Mouse (Mus musculus) Patski (cell line): ENCODE results near the gene Ihh. TPM values are rescaled to one million over a fixed set of nuclear protein-coding genes. Genes with fewer than 3 reads are reported as not detected.
A peak's percentile ranks its signal among the peaks of the same experiment; 100 is the strongest.

Source experiments
- ATAC-seq: fragments of 100-300 bp; one replicate; pipeline ENCODE4 v1.8.0; 2021
- CTCF ChIA-PET: fragments of 350-600 bp; sonication (Branson Sonifier 250); formaldehyde crosslinking; loops from one replicate; lab custom pipeline; 2022; ENCODE audit warnings: inconsistent platforms; lab: Charles Lee
- POLR2A ChIA-PET: fragments of 350-600 bp; sonication (Branson Sonifier 250); formaldehyde crosslinking; loops from one replicate; lab custom pipeline; 2022; ENCODE audit warnings: antibody characterized with exemption, inconsistent platforms; lab: Charles Lee
- DNase-seq: peaks from one replicate; pipeline ENCODE4 v3.0.0-alpha.2; 2011; ENCODE audit warnings: low read depth, low spot score
- H3K27me3 ChIP-seq: fragments of 371-371 bp; one replicate; pipeline ENCODE4 v1.5.1; 2021
- CTCF ChIP-seq: fragments of 100-300 bp; IDR thresholded peaks from one replicate; pipeline ENCODE4 v1.5.1; 2021
- in situ Hi-C: fragments of 300-500 bp; cut with MboI; formaldehyde crosslinking; loops from 3 replicates; pipeline ENCODE4 v1.11.1; 2018; ENCODE audit warnings: low pct_unique_long_range_greater_than_20kb, mixed read lengths
- polyA plus RNA-seq: library from polyadenylated mRNA; unstranded; gene quantifications from one replicate; pipeline ENCODE4 v1.2.3, GENCODE M21; 2021

Ihh gene
- polyA plus RNA-seq, 1 experiment from 2014 or later, result 0.13 TPM

DNA sequence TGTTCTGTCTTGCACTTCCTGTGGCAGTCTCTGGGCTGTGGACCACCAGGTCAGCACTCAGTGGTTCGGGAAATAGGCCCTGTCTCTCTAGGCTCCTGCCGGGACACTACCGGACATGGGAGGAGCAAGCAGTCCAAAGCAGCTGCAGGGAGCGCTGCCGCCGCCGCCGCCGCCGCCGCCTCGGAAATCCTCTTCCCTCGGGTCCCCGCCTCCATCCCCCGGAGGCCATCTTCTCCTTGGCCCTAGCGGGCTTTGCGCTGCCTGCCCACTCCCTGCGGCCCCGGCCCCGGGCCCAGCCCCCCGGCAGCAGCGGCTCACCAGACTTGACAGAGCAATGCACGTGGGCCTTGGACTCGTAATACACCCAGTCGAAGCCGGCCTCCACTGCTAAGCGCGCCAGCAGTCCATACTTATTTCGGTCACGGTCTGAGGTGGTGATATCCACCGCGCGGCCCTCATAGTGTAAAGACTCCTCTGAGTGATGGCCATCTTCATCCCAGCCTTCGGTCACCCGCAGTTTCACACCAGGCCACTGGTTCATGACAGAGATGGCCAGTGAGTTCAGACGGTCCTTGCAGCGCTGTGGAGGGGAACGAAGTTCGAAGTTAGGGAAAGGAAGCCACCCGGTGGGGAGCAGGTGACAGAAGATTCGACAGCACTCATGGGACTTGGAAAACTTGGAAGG lies 3.3 kb downstream of the Ihh start:
- in situ Hi-C loops, result loop anchor here (5.0 to 10.0 kb wide), 2 partner anchors 69 to 317 kb away; partner anchors contain the start of gene Ptprn
- no peak for TF ChIP-seq CTCF
- H3K27me3 ChIP-seq, result peaks cover 82% of the 10 kb centered on the region
- ChIA-PET CTCF (interaction anchor here (0.8 to 1.7 kb wide), 4 partner anchors 22 to 104 kb away, joined by 3 read pairs; no protein-coding TSS in a partner anchor), POLR2A (no interaction called here)
- DNase-seq (no peak), ATAC-seq (no peak)

DNA sequence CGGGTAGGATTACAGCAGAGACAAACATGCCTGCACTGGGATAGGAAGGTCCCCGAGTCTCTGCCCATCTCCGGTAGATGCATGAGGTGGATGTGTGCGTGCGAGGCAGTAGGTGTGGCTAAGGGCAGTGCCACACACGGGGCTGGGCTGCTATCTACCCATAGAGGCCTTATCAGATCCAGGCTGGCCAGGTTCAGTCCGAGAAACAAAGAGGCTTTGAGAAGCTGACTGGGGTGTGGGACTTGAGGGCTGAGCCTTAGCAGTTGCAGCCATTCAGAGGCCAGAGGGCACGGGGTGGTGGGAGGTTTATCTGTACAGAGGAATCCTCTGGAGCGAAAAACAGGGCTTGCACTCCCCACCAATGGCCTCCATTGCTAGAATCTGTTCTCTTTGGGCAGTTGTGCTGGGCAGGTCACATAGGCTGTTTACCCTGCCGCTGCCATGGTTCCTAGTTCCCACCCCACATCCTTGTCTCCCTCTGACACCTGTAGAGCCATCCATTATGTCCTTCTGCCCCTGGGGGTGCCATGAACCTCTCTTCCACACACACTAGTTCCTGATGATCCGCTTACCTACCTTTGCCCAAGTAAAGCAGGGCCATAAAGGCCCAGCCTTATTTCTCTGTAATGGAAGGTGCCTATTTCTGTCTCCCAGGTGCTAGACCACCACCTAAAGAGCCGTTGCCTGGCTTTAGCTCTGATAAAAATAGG lies 9.7 kb downstream of the Ihh start:
- in situ Hi-C loops, result loop anchor here (10.0 kb wide), 1 partner anchor 323 kb away; the partner anchor contains the start of gene Ptprn
- ATAC-seq, result no peak
- DNase-seq, result no peak
- peaks cover 58% of the 10 kb centered on the region for H3K27me3 ChIP-seq
- POLR2A ChIA-PET, result no interaction called here
- CTCF ChIA-PET, result no interaction called here
- TF ChIP-seq CTCF, result no peak

DNA sequence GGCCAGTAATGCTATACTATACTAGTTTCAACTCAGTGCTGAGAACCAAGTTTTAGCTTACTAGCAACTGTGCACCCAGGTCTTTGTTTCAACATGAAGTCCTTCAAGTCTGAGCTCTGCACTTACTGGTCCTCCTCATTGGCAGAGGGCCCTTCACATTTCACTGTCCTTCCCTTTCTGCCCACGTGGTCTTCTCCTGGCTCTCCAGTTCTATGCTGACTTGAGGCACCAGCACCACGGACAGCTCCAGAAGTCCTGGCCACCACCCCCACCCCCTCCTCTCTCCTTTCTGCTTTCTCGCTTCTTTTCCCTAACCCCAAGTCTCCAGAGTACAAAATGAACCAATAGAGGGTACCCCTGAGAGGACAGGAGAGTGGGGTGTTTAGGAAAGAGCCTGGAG lies 11.7 kb downstream of the Ihh start:
- H3K27me3 ChIP-seq, result peaks cover 43% of the 10 kb centered on the region
- no peak for TF ChIP-seq CTCF
- ATAC-seq (no peak), DNase-seq (no peak)
- in situ Hi-C loops, result loop anchor here (10.0 kb wide), 1 partner anchor 325 kb away; the partner anchor contains the start of gene Ptprn
- ChIA-PET CTCF (interaction anchor here (1.0 kb wide), 1 partner anchor 76 kb away, joined by 3 read pairs; no protein-coding TSS in a partner anchor), POLR2A (no interaction called here)

DNA sequence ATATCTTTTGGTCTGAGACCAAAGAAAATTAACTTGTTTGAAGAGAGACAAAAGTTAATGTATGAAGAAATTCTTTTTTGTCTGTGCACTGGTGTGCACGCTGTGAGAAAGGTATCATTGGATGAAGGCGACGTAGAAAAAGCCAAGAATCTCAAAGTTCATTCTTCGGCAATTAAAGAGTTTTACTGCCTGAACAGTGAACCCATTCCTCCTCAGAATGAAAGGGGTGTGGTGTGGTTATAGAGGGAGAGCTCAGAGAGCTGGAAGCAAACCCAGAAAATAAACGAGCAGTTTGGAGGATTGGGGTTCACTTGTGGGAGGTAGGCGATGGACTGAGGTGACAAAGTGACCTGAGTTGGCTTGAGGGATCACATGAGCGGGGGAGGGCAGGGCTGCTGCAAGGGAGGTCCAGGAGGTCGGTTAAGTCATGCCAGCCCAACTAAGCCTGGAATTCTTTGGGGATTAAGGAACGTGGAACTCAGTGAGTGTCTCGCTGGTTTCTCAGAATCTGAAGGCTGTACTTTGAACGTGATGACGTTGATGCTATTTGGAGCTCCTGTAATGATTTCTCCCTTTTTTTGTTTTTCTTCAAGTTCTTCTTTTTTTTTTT lies 15.1 kb downstream of the Ihh start:
- in situ Hi-C loops, result no loop called here
- H3K27me3 ChIP-seq, result peaks cover 41% of the 10 kb centered on the region
- no peak for DNase-seq
- no peak for TF ChIP-seq CTCF
- CTCF ChIA-PET, result interaction anchor here (1.0 kb wide), 1 partner anchor 13 kb away, joined by 3 read pairs; no protein-coding TSS in a partner anchor
- peak; percentile 47 for ATAC-seq
- POLR2A ChIA-PET, result interaction anchor here (0.6 kb wide), 1 partner anchor 11 kb away, joined by 3 read pairs; no protein-coding TSS in a partner anchor

DNA sequence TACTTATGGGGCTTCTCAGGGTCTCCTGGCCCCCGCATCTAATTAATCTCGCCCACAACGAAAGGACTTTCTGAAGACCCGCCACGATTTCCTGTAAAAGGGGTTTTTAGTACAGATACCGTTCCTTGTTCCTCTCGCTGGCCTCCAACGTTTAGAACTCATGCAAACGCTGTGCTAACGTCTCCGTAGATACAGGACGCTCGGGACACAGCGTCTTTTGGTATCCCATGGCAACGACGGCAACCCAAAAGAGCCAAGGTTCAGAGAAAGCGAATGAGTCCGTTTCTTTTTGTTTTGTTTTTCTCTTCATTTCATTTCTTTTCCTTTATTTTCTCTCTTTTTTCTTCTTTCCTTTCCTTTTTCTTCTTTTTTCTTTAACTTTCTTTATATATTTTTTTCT lies 16.1 kb downstream of the Ihh start, which contains the start of gene Cfap65:
Gene Cfap65 (minus strand): TSS at position 198 of the 400 bp plus-strand sequence.
- no peak for ATAC-seq
- no peak for DNase-seq
- no peak for TF ChIP-seq CTCF
- H3K27me3 ChIP-seq, result peaks cover 32% of the 10 kb centered on the region
- ChIA-PET CTCF (interaction anchor here (0.7 kb wide), 1 partner anchor 320 kb away, joined by 3 read pairs; no protein-coding TSS in a partner anchor), POLR2A (no interaction called here)
- in situ Hi-C loops, result no loop called here

DNA sequence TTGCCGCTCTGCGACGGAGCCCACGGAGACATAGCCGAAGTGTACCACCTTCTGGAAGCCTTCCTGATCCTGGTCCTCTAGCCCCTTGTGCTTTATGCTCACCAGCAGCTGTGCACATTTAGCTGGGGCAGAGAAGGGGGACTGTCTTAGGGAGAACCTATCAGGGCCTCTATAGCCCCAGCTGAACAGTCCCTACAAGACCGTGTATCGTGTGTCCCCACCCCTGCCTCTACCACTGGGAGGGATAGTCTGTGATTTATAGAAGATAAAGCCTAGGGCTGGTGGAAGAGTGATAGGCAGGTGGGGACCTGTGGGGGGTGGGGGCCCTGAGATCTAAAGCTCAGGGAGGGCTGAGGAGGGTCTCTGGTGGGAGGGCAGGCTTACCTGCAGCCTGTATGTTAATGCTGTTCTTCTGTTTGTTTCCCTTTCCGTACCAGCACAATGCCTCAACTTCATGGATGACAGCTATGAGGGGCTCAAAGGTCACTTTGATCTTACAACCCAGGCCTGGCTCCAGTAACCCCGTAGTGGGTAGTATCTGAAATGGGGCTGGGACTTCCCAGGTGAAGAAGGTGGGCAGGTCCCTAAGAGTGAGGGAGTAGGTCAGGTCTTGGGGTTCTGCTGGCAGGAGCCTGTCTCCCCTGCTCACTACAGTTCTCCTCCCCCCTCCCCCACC lies 23.7 kb downstream of the Ihh start:
- DNase-seq, result no peak
- in situ Hi-C loops, result no loop called here
- POLR2A ChIA-PET, result no interaction called here

DNA sequence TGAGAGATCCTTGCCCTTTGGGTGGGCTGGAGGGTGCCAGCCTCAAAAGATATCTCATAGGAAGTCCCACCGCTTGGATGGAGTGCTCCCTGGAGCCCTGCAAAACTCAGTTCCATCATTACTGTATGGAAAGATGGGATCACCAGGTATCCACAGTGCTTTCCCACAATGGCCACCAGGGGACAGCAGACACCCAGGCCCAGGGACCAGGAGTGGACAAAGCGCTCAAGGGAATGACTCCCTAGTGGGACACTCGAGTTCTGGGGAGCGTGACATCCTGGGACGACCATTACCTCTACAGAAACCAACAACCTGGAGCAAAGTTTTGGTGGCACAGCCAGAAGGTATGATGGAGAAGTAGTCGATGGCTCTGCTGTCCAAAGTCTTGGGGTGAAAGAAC lies 24.8 kb downstream of the Ihh start:
- DNase-seq, result no peak
- POLR2A ChIA-PET, result no interaction called here
- CTCF ChIA-PET, result interaction anchor here (0.7 kb wide), 1 partner anchor 23 kb away, joined by 3 read pairs; no protein-coding TSS in a partner anchor
- in situ Hi-C loops, result no loop called here
- no peak for TF ChIP-seq CTCF
- peak; percentile 36 for ATAC-seq
- H3K27me3 ChIP-seq, result peaks cover 40% of the 10 kb centered on the region

More for the DNA sequence above, 23.7 kb downstream of the Ihh start:
- ATAC-seq, result no peak
- no peak for TF ChIP-seq CTCF
- H3K27me3 ChIP-seq, result peaks cover 43% of the 10 kb centered on the region
- CTCF ChIA-PET, result interaction anchor here (0.7 kb wide), 1 partner anchor 22 kb away, joined by 3 read pairs; no protein-coding TSS in a partner anchor

DNA sequence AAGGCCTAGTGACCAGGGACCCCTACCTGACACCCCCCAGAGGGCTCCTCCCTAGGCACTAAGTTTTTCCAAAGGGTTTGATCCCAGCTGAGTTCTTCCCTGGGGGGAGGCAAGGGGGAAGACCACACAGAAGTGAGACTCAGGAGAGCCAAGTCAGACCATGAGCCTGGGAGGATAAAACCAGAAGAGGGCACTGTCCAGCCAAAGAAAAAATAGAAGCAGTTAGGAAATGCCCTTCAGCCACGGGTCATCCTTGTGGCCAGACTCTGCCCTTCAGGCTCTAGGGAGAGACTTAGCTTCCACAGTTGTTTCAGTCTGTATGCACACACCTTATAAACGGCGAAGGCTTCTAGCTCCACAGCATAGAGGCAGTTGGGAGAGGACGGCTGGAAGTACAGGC lies 27.0 kb downstream of the Ihh start:
- DNase-seq, result no peak
- no peak for ATAC-seq
- POLR2A ChIA-PET, result no interaction called here
- CTCF ChIA-PET, result no interaction called here
- in situ Hi-C loops, result no loop called here
- peaks cover 48% of the 10 kb centered on the region for H3K27me3 ChIP-seq
- no peak for TF ChIP-seq CTCF

DNA sequence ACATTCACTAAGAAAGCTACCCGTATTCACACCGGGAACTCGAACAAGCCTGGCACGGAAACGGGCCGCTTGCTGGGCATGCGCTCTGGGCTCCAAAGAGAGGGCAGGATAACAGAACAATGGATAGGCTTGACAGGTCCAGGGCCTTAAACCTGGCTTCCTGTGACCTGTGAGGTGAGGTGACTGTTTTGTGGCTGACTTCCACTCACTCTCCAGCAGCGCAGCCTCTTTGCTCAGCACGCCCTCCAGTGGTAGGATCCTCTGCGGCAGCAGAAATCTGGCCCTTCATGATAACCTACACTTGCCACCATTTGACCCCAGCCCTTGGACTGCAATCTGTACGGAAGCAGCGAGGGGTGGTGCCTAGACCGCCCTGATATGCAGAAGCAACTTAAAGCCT lies 35.8 kb downstream of the Ihh start:
- TF ChIP-seq CTCF, result no peak
- ATAC-seq (no peak), DNase-seq (no peak)
- CTCF ChIA-PET, result interaction anchor here (2.1 kb wide), 1 partner anchor 15 kb away, joined by 5 read pairs; no protein-coding TSS in a partner anchor
- in situ Hi-C loops, result no loop called here
- POLR2A ChIA-PET, result no interaction called here
- peaks cover 52% of the 10 kb centered on the region for H3K27me3 ChIP-seq

DNA sequence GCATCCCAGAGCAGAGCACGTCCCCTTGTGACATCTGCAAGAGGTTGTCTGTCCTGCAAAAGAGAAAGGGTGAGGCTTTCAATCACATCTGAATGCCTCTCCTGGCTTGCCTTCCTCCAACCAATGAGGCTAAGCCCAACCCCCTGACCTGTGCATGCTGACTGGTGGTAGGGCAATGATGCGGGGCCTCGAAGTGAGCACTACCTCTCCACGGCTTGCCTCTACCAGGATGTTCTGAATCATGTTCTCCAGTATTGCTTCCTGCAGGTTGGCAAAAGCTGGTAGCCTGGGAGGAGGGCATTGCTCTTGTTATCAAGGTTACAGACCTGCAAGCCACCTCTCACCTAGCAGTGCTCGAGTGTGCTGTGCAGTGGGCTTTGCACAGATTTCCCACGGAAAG lies 49.3 kb downstream of the Ihh start:
- no peak for ATAC-seq
- H3K27me3 ChIP-seq, result peaks cover 84% of the 10 kb centered on the region
- ChIA-PET CTCF (no interaction called here), POLR2A (no interaction called here)
- in situ Hi-C loops, result no loop called here
- no peak for TF ChIP-seq CTCF
- DNase-seq, result no peak
